Mouse (Mus musculus) embryonic facial prominence, embryonic 13.5 days (tissue): ENCODE data around the gene Hoxc5. TPM values are rescaled to one million over a fixed set of nuclear protein-coding genes. Genes with fewer than 3 reads are reported as not detected.

Source experiments
- ATAC-seq: fragments of 200-750 bp; cut with Nextera tagmentation; 2 replicates; pipeline ENCODE4 v1.8.0; 2017; ENCODE audit warnings: low read depth; ENCODE audit not compliant: insufficient number of reproducible peaks, insufficient read depth, low FRiP score, low TSS enrichment
- H3K27ac ChIP-seq: fragments of 300-500 bp; sonication (generic); 2 replicates; pipeline ENCODE4 v1.5.1; 2015; ENCODE audit warnings: moderate library complexity, mild to moderate bottlenecking, inconsistent platforms
- H3K27me3 ChIP-seq: fragments of 300-500 bp; sonication (generic); 2 replicates; pipeline ENCODE4 v1.6.1; 2015; ENCODE audit warnings: mild to moderate bottlenecking, inconsistent platforms
- H3K36me3 ChIP-seq: fragments of 300-500 bp; sonication (generic); 2 replicates; pipeline ENCODE4 v1.6.1; 2015; ENCODE audit warnings: mild to moderate bottlenecking, inconsistent platforms
- H3K4me1 ChIP-seq: fragments of 300-500 bp; sonication (generic); 2 replicates; pipeline ENCODE4 v1.6.1; 2015; ENCODE audit warnings: inconsistent platforms
- H3K4me2 ChIP-seq: fragments of 300-500 bp; sonication (generic); 2 replicates; pipeline ENCODE4 v1.6.1; 2015; ENCODE audit warnings: moderate library complexity, mild to moderate bottlenecking, inconsistent platforms
- H3K4me3 ChIP-seq: fragments of 300-500 bp; sonication (generic); 2 replicates; pipeline ENCODE4 v1.5.1; 2015; ENCODE audit warnings: mild to moderate bottlenecking, inconsistent platforms
- H3K9ac ChIP-seq: fragments of 300-500 bp; sonication (generic); 2 replicates; pipeline ENCODE4 v1.6.1; 2015; ENCODE audit warnings: mild to moderate bottlenecking, inconsistent platforms
- H3K9me3 ChIP-seq: fragments of 300-500 bp; sonication (generic); 2 replicates; pipeline ENCODE4 v1.6.1; 2016; ENCODE audit warnings: inconsistent platforms
- WGBS: fragments of 180-500 bp; shearing (Covaris S2); methylation state at CpG from one replicate; pipeline ENCODE4 v1.1.7; 2015; ENCODE audit warnings: mixed read lengths; 5-methylcytosine and 5-hydroxymethylcytosine counted together
- polyA plus RNA-seq: library from polyadenylated mRNA; unstranded; fragments of >200 nt; fragmentation: Nextera tagmentation; extraction: Ambion mirVana; gene quantifications from 2 replicates; pipeline ENCODE4 v1.2.1, GENCODE M21; 2015

Hoxc5 gene
- polyA plus RNA-seq, 1 experiment from 2014 or later: 1.8 TPM

DNA sequence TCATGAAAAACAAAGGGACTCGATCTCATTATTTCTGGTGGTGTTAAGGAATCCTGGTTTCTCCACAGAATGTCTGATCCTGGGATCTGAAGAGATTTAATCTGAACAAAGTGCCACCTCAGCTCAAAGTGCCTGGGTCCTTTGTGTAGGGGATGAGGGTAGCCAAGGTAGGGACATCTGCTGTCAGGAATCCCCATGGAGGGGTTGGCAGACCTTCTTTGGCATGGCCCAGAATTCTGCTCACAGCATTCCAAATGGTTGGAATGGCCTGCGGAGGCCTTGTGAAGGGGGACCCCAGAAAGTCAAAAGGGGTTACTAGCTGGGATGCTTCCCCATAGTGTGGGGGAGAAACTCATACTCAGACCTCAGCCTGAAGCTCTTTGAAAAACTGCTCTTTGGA lies 18.4 kb upstream of the Hoxc5 start:
- Histone ChIP-seq H3K4me2 (no peak overlapping the region), H3K4me1 (no peaks in the 10 kb centered on the region), H3K4me3 (no peak overlapping the region), H3K9me3 (no peaks in the 10 kb centered on the region), H3K36me3 (no peaks in the 10 kb centered on the region), H3K27ac (no peak overlapping the region), H3K27me3 (peaks cover 100% of the 10 kb centered on the region), H3K9ac (no peak overlapping the region)
- ATAC-seq: no peak
- WGBS: 16% methylated on average over 2 of the region's 2 CpGs

DNA sequence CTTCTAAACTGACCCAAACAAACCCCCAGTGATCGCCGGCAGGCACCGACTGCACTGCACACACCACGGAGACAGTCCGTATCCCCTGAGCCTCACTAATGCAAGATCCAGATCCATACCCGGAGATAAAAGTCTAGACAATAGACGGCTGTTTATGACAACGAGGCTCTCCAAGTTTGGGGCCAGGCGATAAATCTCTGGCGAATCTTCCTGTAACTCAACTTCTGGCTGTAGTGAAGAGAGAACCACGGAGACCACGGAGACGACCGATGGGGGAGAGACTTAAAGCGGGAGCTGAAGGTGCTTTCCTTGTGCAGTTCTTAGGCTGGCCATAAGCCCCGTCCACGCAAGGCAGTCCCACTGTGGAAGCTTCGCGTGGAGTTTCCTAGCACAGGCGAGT lies 17.5 kb upstream of the Hoxc5 start:
- WGBS: 2% methylated on average over 20 of the region's 20 CpGs
- Histone ChIP-seq H3K36me3 (no peaks in the 10 kb centered on the region), H3K4me3 (no peak overlapping the region), H3K4me1 (no peaks in the 10 kb centered on the region), H3K9me3 (no peaks in the 10 kb centered on the region), H3K9ac (no peak overlapping the region), H3K4me2 (no peak overlapping the region), H3K27me3 (peaks cover 100% of the 10 kb centered on the region), H3K27ac (no peak overlapping the region)
- no peak for ATAC-seq

DNA sequence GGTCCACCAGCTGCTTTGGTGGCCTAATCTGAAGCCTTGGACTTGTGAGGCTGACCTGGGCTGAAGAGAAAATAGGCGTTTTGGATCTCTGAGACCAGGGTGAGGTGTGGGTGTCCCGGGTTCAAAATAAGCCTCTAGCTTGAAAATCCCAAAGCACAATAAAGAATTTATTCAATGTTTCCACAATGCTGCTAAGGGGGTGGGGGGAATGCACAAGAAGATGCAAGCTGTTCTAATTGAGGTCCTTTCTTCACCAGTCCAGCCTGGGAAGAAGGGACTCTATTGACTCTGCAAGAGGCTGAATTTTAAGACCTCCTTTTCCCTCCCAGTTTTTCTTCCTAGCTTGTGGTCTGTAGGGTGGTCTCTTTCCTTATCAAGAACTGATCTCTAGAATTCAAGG lies 16.4 kb upstream of the Hoxc5 start:
- no peaks in the 10 kb centered on the region for H3K4me1 ChIP-seq
- ATAC-seq: no peak
- no peaks in the 10 kb centered on the region for H3K9me3 ChIP-seq
- no peaks in the 10 kb centered on the region for H3K36me3 ChIP-seq
- no peak overlapping the region for H3K27ac ChIP-seq
- no peak overlapping the region for H3K9ac ChIP-seq
- H3K27me3 ChIP-seq: peaks cover 100% of the 10 kb centered on the region
- H3K4me2 ChIP-seq: no peak overlapping the region
- H3K4me3 ChIP-seq: no peak overlapping the region
- 8% methylated on average over 2 of the region's 2 CpGs for WGBS

DNA sequence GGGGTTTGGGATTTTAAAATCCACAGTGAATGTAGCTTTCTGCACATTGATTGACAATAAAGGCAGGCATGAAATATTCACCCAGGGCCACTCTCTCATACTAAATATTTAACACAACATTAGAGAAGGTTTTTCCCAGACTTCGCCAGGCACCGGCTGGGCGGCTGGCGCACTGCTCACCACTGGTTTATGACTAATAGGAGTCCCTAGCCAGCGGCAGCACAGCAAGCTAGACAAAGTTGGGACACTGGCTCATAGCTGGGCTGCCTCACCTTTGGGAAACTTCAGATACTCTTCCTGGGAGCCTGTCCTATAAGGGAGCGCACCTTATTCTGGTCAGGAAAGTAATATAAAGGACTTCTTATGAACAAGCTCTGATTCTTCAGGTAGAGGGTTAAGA lies 13.7 kb upstream of the Hoxc5 start:
- no peak overlapping the region for H3K9ac ChIP-seq
- peaks cover 100% of the 10 kb centered on the region for H3K27me3 ChIP-seq
- H3K4me2 ChIP-seq: no peak overlapping the region
- no peaks in the 10 kb centered on the region for H3K9me3 ChIP-seq
- H3K4me1 ChIP-seq: no peaks in the 10 kb centered on the region
- WGBS: 6% methylated on average over 6 of the region's 6 CpGs
- no peak for ATAC-seq
- no peak overlapping the region for H3K4me3 ChIP-seq
- H3K36me3 ChIP-seq: no peaks in the 10 kb centered on the region
- H3K27ac ChIP-seq: no peak overlapping the region

DNA sequence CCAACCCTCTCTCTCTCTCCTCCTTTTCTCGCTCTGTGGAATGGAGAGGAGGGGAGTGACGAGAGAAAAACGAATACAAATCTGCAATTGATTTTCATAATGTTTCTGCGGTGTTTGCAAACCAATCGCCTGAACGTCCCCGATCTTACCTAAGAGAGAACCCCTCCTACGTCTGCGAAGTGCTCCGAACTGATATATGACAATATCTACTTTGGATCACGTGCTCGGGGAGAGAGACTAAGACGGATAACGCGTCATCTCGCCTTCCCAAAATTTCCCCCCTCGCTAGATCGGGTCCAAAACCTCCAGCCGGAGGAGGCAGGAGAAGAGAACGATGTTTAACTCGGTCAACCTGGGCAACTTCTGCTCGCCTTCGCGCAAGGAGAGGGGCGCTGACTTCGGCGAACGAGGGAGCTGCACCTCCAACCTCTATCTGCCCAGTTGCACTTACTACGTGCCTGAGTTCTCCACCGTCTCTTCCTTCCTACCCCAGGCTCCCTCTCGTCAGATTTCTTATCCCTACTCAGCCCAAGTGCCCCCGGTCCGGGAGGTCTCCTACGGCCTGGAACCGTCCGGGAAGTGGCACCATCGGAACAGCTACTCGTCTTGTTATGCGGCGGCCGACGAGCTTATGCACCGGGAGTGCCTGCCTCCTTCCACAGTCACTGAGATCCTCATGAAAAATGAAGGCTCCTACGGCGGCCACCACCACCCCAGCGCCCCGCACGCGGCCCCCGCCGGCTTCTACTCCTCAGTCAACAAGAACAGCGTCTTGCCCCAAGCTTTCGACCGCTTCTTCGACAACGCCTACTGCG lies 12.8 kb upstream of the Hoxc5 start, which contains the start of gene Hoxc11:
TSS of gene Hoxc11 (plus strand) at position 236 of the 815 bp plus-strand sequence.
- Histone ChIP-seq H3K9ac (no peak within 1 kb of the TSS), H3K4me3 (no peak within 1 kb of the TSS), H3K4me1 (no peaks in the 10 kb centered on the region), H3K36me3 (no peaks in the 10 kb centered on the region), H3K27ac (no peak within 1 kb of the TSS), H3K9me3 (no peaks in the 10 kb centered on the region), H3K4me2 (no peak within 1 kb of the TSS), H3K27me3 (peaks cover 99% of the 10 kb centered on the region)
- 1% methylated on average over 57 of the region's 57 CpGs for WGBS
- no peak for ATAC-seq

DNA sequence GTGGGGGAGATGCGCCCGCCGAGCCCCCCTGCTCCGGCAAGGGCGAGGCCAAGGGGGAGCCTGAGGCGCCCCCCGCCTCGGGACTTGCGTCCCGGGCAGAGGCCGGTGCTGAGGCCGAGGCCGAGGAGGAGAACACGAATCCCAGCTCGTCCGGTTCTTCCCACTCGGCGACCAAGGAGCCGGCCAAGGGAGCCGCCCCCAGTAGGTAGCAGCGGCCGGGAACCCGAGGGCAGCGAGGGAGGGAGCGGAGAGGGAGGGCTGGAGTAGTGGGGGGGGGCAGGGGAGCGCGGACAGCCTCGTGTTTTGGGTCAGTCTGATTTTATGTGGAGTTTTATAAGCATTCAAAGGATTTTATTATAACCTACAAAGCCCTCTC lies 12.2 kb upstream of the Hoxc5 start:
- H3K4me3 ChIP-seq: no peak overlapping the region
- no peak overlapping the region for H3K27ac ChIP-seq
- no peaks in the 10 kb centered on the region for H3K36me3 ChIP-seq
- no peak overlapping the region for H3K4me2 ChIP-seq
- H3K4me1 ChIP-seq: no peaks in the 10 kb centered on the region
- no peaks in the 10 kb centered on the region for H3K9me3 ChIP-seq
- H3K9ac ChIP-seq: no peak overlapping the region
- peaks cover 99% of the 10 kb centered on the region for H3K27me3 ChIP-seq
- no peak for ATAC-seq
- under 1% methylated on average over 28 of the region's 28 CpGs for WGBS

DNA sequence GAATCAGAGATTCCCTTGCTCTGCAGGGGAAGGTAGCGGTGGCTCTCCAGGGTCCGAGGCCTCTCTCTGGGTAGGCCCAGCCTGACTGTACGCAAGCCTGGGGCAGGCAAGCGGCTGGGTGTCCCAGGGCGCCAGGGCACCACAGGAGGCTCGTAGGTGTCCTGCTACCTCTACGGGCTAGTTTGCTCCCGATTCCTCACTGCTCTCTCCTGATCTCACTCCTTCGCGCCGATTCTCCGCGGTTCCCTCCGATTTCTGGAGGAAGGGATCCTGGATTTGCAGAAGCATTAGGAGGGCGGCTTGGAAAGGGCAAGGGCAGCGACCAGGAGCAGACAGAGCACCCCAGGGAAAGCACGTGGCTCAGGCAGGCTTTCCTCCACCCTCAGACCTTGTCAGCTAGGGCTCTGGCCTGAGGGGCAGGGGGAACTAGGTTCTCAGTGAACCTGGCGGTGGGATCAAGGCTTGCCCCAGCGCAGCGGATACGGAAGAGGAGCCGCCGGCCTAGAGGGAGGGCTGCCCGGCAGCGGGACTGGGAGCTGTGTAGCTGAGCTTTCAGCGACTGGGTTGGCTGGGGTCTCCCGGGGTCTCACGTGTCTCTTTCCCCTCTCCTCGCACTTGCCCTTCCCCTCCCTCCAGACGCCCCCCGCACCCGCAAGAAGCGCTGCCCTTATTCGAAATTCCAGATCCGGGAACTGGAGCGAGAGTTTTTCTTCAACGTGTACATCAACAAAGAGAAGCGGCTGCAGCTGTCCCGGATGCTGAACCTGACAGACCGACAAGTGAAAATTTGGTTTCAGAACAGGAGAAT lies 11.2 kb upstream of the Hoxc5 start:
- WGBS: under 1% methylated on average over 39 of the region's 40 CpGs
- ATAC-seq: no peak
- Histone ChIP-seq H3K4me1 (no peaks in the 10 kb centered on the region), H3K4me3 (no peak overlapping the region), H3K4me2 (no peak overlapping the region), H3K27me3 (peaks cover 99% of the 10 kb centered on the region), H3K36me3 (no peaks in the 10 kb centered on the region), H3K9ac (no peak overlapping the region), H3K27ac (no peak overlapping the region), H3K9me3 (no peaks in the 10 kb centered on the region)

DNA sequence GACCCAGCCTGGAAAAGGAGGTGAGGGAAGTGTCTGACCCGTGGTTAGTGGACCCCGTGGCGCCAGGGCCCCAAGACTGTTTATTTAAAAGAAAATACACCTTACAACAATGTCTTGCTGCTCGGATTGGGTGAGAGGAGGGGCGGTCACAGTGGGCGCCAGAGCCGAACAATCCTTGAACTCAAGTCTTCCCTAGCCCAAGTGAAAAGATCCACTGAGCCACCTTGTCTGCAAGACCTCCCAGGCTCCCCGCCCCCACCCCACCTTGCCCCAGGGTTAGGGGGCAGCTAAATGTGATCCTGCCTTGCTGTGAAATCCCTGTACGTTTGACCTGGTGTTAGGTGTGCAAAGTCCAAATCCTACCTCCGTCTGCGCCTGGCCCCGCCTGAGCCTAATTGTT lies 10.3 kb upstream of the Hoxc5 start:
- ATAC-seq: no peak
- WGBS: 2% methylated on average over 12 of the region's 12 CpGs
- Histone ChIP-seq H3K4me1 (no peaks in the 10 kb centered on the region), H3K27ac (no peak overlapping the region), H3K9ac (no peak overlapping the region), H3K4me2 (no peak overlapping the region), H3K27me3 (peaks cover 99% of the 10 kb centered on the region), H3K4me3 (no peak overlapping the region), H3K9me3 (no peaks in the 10 kb centered on the region), H3K36me3 (no peaks in the 10 kb centered on the region)

DNA sequence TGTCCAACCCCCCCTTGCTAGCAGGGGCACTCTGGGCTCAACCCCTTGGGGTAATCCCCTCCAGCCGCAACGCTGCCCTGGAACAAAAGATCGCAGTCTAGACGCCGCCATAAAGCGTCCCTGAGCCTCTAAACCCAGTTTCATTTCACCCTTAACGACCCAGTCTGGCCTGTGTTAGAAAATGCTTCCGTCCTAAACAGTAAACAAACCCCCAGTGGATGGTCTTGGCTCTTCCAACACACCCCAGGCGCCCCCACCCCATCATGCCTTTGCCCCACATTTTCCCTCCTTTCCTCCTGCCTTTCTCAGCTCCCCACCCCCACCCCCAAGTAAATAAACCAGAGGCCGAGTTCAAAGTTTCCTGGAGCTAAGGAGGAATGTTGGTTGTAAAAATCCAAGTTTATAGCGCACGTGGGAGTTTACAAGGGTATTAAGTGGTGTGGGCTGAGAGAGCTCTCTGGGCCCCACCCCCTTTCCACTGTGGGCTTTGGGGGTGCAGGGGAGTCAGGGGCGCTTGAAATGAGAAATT lies 7.5 kb upstream of the Hoxc5 start:
- H3K9ac ChIP-seq: no peak overlapping the region
- H3K4me2 ChIP-seq: no peak overlapping the region
- ATAC-seq: no peak
- no peaks in the 10 kb centered on the region for H3K9me3 ChIP-seq
- no peak overlapping the region for H3K27ac ChIP-seq
- H3K4me1 ChIP-seq: no peaks in the 10 kb centered on the region
- WGBS: under 1% methylated on average over 13 of the region's 13 CpGs
- no peaks in the 10 kb centered on the region for H3K36me3 ChIP-seq
- H3K27me3 ChIP-seq: peaks cover 98% of the 10 kb centered on the region
- H3K4me3 ChIP-seq: no peak overlapping the region

DNA sequence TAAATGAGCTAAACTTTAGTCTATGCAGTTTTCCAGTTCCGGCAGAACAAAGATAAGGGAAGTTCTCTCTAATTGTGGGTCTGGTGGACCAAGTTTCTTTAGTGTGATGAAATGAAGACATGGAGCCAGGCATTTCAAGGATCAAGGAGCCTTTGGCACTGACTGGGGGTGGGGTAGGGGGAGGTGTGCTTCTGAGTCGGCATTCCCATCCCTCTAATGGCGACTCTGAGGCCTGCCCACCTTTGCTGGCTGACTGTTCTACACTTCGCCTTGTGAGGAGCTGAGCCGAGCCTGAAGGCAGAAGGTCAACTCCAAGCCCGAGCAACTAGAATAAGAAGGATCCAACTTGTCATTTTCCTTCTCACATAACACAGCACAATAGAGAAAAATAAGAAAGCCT lies 5.5 kb upstream of the Hoxc5 start:
- no peak overlapping the region for H3K4me3 ChIP-seq
- 2% methylated on average over 6 of the region's 6 CpGs for WGBS
- H3K4me2 ChIP-seq: no peak overlapping the region

DNA sequence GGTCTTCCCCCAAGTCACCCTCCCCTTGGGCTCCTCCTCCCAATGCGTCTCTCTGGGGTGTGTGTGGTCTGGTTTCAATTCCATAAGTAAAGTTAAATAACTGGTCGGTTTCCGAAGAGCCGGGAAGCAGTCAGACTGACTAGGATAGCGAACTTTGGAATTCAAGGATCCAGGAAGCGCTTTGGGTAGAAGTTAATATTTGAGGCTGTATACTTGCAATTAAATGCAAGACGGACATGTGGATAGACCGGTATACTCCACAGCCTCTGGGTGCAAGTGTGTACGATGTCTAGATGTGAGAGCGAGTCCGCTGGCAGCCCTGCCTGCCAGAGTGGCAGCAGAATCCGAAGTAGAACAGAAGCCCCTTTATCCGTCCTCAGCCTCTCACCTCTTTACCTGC lies 4.8 kb upstream of the Hoxc5 start:
- ATAC-seq: no peak

More for the DNA sequence above, 5.5 kb upstream of the Hoxc5 start:
- H3K27me3 ChIP-seq: peaks cover 98% of the 10 kb centered on the region
- peaks cover 4% of the 10 kb centered on the region; the same call in 1 of the 2 replicates for H3K4me1 ChIP-seq
- no peaks in the 10 kb centered on the region for H3K9me3 ChIP-seq
- no peak overlapping the region for H3K9ac ChIP-seq
- H3K36me3 ChIP-seq: no peaks in the 10 kb centered on the region
- no peak overlapping the region for H3K27ac ChIP-seq
- ATAC-seq: no peak

More for the DNA sequence above, 4.8 kb upstream of the Hoxc5 start:
- Histone ChIP-seq H3K27me3 (peaks cover 98% of the 10 kb centered on the region), H3K4me3 (no peak overlapping the region), H3K9me3 (no peaks in the 10 kb centered on the region), H3K27ac (no peak overlapping the region), H3K4me1 (peaks cover 5% of the 10 kb centered on the region; the same call in 1 of the 2 replicates), H3K36me3 (no peaks in the 10 kb centered on the region), H3K9ac (no peak overlapping the region), H3K4me2 (no peak overlapping the region)
- WGBS: 2% methylated on average over 13 of the region's 13 CpGs
